Mouse (Mus musculus): ENCODE measurements at regions not wholly inside any gene's neighbourhood (a gene's known extent, or its start where the extent isn't known, plus 50 kb on each side); places are given as distances from the start of the nearest gene placed in this dataset.

DNA sequence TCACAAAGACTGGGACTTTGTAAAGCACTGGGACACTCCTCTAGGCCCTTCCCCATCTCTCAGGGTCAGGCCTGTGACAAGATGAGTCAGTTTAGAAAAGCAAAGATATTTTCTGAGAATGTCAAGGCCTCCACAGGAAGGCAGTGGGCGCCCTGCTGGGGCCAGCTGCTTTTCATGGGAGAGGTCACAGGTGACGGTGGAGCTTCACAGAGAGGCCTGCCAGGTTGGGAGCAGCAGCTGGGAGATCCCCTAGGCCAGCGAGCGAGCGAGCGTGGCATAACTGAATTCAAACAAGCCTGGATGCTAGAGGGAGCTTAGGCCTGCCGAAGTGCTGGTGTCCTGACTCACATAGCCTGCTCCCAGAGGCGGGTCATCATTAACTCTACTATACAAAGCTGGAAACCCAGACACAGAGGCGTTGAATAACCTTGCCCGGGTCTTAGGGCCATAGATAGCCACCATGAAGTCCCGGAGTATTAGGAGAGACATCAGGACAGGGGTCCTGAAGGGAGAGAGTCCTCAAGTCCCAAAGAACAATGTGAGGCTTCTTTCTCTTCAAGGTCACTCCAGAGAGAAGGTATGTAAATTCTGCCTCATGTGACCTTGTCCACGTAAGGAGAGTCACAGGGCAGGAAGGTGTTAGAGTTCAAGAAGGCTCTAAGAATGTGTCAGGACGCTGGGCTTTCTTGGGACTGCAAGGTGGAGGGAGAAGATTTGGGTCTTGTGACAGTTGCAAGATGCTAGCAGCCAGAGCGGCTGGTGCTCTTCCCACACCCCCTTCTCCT lies 174.3 kb upstream of the Sulf2 start:
- 60% methylated on average over 14 of the region's 14 CpGs for WGBS
- Histone ChIP-seq H3K4me1 (replicated peaks) (peaks cover 33% of the 10 kb centered on the region), H3K9ac (no peak overlapping the region), H3K27me3 (peaks cover 41% of the 10 kb centered on the region), H3K36me3 (no peaks in the 10 kb centered on the region), H3K4me3 (no peak overlapping the region), H3K9me3 (no peaks in the 10 kb centered on the region), H3K4me2 (no peak overlapping the region), H3K27ac (0 out of 2 replicates have a peak overlapping the region, but pooled peaks have one; percentile 40)
- ATAC-seq (ENCODE audit: low FRiP score) = no peak

DNA sequence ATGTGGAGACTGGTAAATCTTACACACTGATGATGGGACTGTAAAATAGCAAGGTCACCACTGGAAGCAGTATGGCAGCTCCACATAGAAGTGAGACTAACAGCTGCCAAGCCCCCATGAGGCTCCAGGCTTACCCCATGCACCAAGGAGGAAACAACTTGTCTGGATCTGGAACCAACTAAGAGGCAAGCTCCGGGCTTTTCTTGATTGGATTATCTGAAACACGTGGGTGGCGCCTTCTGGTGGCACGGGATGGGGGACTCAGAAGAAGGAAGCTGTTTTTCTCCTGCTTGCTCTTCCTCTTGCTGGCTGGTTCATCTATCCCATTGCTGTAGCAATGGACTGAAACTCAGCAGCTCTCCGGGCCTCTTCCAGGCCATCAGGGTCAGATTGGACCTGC lies 171.5 kb upstream of the Sulf2 start:
- Histone ChIP-seq H3K36me3 (no peaks in the 10 kb centered on the region), H3K9ac (no peak overlapping the region), H3K27me3 (peaks cover 41% of the 10 kb centered on the region), H3K4me2 (no peak overlapping the region), H3K4me3 (no peak overlapping the region), H3K4me1 (replicated peaks) (peaks cover 56% of the 10 kb centered on the region), H3K9me3 (no peaks in the 10 kb centered on the region), H3K27ac (no peak overlapping the region)
- ATAC-seq (ENCODE audit: low FRiP score) = no peak
- 80% methylated on average over 5 of the region's 5 CpGs for WGBS

DNA sequence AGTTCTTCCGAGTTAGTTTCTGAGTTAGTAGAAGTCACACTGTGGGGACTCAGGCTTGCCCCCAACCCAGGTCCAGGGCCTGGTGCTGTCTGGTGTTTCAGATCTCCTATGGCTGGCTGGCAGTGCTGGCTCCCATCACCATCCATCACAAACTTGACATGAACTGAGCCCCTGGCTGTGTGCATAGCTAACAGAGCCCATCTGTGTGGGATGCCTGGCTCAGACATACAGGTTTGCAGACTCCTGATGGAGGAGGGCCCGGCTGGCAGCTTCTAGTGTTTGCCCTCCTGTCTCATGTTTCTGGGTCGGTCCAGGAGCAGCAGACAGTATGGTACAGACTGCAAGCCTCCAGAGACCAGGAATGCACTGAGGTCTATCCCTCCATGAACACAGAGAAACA lies 169.5 kb upstream of the Sulf2 start:
- Histone ChIP-seq H3K27ac (peak overlapping the region; percentile 58), H3K4me1 (replicated peaks) (peaks cover 56% of the 10 kb centered on the region), H3K27me3 (peaks cover 44% of the 10 kb centered on the region), H3K36me3 (no peaks in the 10 kb centered on the region), H3K4me3 (no peak overlapping the region), H3K9me3 (no peaks in the 10 kb centered on the region), H3K9ac (0 out of 2 replicates have a peak overlapping the region, but pooled peaks have one; percentile 25), H3K4me2 (no peak overlapping the region)
- 50% methylated on average over 3 of the region's 3 CpGs for WGBS
- ATAC-seq (ENCODE audit: low FRiP score) = peak; percentile 65

DNA sequence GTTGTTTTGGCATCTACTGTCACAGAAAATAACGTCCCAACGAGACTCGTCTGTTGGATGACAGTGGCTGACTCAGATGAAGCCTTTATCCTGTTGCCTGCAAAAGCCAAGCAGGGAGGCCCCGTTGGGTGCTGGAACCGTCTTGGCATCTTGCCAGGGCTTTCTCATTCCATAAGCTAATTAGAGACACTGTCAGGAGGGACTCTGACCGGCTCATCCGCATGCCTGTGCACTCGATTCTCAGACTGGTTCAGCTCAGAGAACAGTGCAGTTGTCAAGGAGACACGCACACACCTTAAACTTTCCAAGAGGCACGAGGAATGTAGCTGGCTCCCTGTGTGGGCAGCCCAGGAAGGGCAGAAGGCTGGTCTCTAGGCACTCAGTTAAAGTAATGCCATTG lies 169.0 kb upstream of the Sulf2 start:
- H3K9me3 ChIP-seq = no peaks in the 10 kb centered on the region
- peaks cover 45% of the 10 kb centered on the region for H3K27me3 ChIP-seq
- ATAC-seq (ENCODE audit: low FRiP score) = peak; percentile 79
- H3K27ac ChIP-seq = peak overlapping the region; percentile 58
- H3K9ac ChIP-seq = 0 out of 2 replicates have a peak overlapping the region, but pooled peaks have one; percentile 25
- H3K4me2 ChIP-seq = no peak overlapping the region
- peaks cover 50% of the 10 kb centered on the region for H3K4me1 ChIP-seq (replicated peaks)
- H3K4me3 ChIP-seq = no peak overlapping the region
- no peaks in the 10 kb centered on the region for H3K36me3 ChIP-seq
- WGBS = 27% methylated on average over 10 of the region's 10 CpGs

DNA sequence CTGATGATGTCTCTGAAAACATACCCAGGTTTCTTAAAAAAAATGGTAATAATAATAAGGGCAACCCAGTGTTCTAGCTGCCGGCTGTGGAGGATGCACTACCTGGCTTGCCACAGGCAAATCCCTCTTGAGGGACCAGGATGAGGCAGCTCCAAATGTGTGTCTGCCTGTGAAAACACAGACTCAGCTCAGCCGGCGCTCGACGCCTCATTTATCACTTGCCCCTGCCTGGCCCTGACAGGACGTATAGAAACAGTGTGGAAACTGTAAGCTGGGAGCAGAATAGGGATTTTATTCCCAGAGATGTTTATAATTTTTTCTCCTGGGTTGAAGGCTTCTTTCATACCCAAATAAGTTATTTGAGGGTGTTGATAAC lies 167.2 kb upstream of the Sulf2 start:
- Histone ChIP-seq H3K4me3 (no peak overlapping the region), H3K36me3 (no peaks in the 10 kb centered on the region), H3K27ac (peak overlapping the region; percentile 50), H3K4me1 (replicated peaks) (peaks cover 46% of the 10 kb centered on the region), H3K9me3 (no peaks in the 10 kb centered on the region), H3K27me3 (peaks cover 48% of the 10 kb centered on the region), H3K4me2 (no peak overlapping the region), H3K9ac (no peak overlapping the region)
- 20% methylated on average over 6 of the region's 6 CpGs for WGBS
- ATAC-seq (ENCODE audit: low FRiP score) = no peak

DNA sequence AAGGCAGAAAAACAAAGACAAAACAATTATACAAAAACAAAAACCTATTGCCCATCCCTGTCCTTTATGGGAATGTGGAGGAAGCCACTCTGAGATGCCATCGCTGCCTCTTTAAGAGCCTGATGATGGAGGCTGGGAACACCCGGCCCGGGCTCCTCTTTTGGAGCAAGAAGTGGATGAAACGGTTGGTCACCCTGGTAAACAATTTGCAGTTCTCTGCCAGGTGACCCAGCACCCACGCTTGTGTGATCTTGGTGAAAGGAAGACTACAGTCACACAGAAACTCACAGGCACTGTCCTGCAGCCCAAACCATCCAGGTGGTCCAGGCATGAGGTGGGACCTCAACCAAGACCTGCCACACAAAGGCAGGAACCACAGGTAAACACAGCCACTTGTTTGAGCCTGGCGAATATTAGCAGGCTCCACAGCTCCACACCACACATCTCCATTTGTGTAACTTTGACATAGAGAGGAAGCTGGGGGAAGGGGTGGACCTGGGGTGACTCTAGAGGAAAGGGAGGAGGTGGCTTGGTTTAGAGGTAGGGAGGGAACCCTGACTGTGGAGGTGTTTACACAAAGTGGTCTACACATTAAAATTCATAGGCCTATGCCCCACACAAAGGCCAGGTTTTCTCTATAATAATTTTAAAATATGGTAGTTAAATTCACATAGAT lies 166.7 kb upstream of the Sulf2 start:
- Histone ChIP-seq H3K4me3 (no peak overlapping the region), H3K4me2 (no peak overlapping the region), H3K36me3 (no peaks in the 10 kb centered on the region), H3K9ac (no peak overlapping the region), H3K27ac (peak overlapping the region; percentile 50), H3K9me3 (no peaks in the 10 kb centered on the region), H3K27me3 (peaks cover 53% of the 10 kb centered on the region), H3K4me1 (replicated peaks) (peaks cover 46% of the 10 kb centered on the region)
- no peak for ATAC-seq (ENCODE audit: low FRiP score)
- 76% methylated on average over 6 of the region's 6 CpGs for WGBS

DNA sequence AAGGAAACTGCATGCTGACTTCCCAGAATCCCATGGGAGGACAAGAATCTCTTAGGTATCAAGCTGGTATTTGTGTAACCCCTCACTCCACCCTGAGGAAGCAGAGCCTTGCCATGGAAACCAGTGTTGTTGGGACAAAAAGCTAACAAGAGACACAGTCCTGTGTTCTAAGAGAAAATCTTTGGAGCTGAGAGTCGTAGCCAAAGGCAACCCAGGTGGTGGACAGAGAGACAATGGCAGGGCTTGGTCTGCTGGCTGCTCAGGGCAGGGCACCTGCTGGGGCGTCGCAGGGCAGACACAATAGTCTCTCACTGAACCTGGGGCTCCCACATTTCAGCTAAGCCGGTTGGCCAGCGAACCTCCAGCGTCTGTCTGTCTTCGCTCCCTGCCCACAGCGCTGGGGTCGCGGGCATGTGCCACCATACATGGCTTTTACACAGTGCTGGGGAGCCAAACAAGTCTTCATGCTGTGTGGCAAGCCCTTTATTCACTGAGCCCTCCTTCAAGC lies 161.0 kb upstream of the Sulf2 start:
- ATAC-seq (ENCODE audit: low FRiP score) = peak; percentile 73
- WGBS = 15% methylated on average over 10 of the region's 10 CpGs
- H3K36me3 ChIP-seq = no peaks in the 10 kb centered on the region
- H3K9ac ChIP-seq = no peak overlapping the region
- H3K4me1 ChIP-seq (replicated peaks) = peaks cover 16% of the 10 kb centered on the region
- peaks cover 71% of the 10 kb centered on the region for H3K27me3 ChIP-seq
- no peak overlapping the region for H3K27ac ChIP-seq
- no peak overlapping the region for H3K4me2 ChIP-seq
- H3K9me3 ChIP-seq = no peaks in the 10 kb centered on the region
- H3K4me3 ChIP-seq = no peak overlapping the region

DNA sequence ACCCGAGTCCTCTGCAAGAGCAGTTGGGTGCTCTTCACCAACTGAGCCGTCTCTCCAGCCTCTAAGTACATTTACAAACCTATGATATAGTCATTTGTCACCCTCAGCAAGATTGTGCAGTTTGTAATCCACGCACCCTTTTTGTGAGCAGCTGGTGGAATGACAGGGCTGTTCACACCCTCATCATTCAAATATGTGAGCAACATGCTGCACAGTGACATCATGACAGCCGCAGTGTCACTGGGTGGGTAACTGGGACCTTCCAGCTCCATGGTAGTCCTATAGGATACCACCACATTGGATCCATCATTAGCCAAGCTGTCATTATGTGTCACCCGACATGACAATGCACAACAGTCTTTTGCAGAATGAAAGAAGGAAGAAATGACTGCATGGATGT lies 155.0 kb upstream of the Sulf2 start:
- ATAC-seq (ENCODE audit: low FRiP score) = no peak

DNA sequence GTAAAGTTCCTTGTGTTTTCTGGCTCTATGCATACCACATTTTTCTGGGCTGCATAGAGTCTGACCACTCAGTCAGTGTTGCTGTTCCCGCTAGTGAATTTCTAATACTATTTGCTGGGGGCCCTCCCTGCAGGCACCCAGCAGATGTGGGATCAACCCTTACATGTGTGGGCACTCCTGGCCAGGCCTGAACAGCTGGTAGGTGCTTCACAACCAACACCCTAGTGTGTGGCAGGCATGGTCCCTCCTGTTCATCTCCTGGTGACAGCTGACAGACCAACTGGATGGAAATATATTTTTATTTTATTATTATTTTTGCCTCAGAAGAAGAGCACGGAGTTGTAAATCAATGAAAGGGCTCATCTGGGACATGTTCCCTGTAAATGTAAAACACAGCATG lies 154.4 kb upstream of the Sulf2 start:
- no peaks in the 10 kb centered on the region for H3K36me3 ChIP-seq
- H3K9me3 ChIP-seq = no peaks in the 10 kb centered on the region
- H3K27me3 ChIP-seq = peaks cover 44% of the 10 kb centered on the region
- no peak overlapping the region for H3K9ac ChIP-seq
- no peak for ATAC-seq (ENCODE audit: low FRiP score)
- no peak overlapping the region for H3K4me2 ChIP-seq
- no peak overlapping the region for H3K4me3 ChIP-seq
- WGBS = 86% methylated on average over 2 of the region's 2 CpGs
- no peak overlapping the region for H3K27ac ChIP-seq
- H3K4me1 ChIP-seq (replicated peaks) = peaks cover 31% of the 10 kb centered on the region

More for the DNA sequence above, 155.0 kb upstream of the Sulf2 start:
- Histone ChIP-seq H3K27me3 (peaks cover 49% of the 10 kb centered on the region), H3K9me3 (no peaks in the 10 kb centered on the region), H3K4me1 (replicated peaks) (peaks cover 26% of the 10 kb centered on the region), H3K27ac (no peak overlapping the region), H3K4me3 (no peak overlapping the region), H3K4me2 (no peak overlapping the region), H3K9ac (no peak overlapping the region), H3K36me3 (no peaks in the 10 kb centered on the region)
- 74% methylated on average over 5 of the region's 5 CpGs for WGBS

DNA sequence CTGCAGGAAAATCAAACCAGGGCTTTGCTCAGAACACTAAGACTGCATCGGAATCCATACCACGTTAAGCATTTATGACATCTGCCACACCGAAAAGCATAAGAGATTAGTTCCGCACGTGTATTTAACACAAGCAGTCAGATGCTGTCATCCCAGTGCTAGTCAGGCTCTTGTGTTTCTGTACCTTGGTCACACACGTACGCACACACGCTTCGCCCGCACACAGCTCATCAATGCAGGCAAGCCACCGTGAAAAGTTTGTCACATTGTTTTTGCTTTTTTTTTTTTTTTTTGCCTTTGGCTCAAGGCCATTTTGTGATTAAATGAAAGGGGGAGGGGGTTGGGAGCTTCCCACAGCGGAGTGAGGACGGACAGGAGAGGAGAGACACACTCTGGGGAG lies 152.1 kb upstream of the Sulf2 start:
- Histone ChIP-seq H3K36me3 (no peaks in the 10 kb centered on the region), H3K4me3 (no peak overlapping the region), H3K9me3 (no peaks in the 10 kb centered on the region), H3K27me3 (peaks cover 27% of the 10 kb centered on the region), H3K4me1 (replicated peaks) (peaks cover 39% of the 10 kb centered on the region), H3K9ac (no peak overlapping the region), H3K4me2 (0 out of 2 replicates have a peak overlapping the region, but pooled peaks have one; percentile 2), H3K27ac (0 out of 2 replicates have a peak overlapping the region, but pooled peaks have one; percentile 48)
- ATAC-seq (ENCODE audit: low FRiP score) = no peak
- WGBS = 36% methylated on average over 13 of the region's 13 CpGs

DNA sequence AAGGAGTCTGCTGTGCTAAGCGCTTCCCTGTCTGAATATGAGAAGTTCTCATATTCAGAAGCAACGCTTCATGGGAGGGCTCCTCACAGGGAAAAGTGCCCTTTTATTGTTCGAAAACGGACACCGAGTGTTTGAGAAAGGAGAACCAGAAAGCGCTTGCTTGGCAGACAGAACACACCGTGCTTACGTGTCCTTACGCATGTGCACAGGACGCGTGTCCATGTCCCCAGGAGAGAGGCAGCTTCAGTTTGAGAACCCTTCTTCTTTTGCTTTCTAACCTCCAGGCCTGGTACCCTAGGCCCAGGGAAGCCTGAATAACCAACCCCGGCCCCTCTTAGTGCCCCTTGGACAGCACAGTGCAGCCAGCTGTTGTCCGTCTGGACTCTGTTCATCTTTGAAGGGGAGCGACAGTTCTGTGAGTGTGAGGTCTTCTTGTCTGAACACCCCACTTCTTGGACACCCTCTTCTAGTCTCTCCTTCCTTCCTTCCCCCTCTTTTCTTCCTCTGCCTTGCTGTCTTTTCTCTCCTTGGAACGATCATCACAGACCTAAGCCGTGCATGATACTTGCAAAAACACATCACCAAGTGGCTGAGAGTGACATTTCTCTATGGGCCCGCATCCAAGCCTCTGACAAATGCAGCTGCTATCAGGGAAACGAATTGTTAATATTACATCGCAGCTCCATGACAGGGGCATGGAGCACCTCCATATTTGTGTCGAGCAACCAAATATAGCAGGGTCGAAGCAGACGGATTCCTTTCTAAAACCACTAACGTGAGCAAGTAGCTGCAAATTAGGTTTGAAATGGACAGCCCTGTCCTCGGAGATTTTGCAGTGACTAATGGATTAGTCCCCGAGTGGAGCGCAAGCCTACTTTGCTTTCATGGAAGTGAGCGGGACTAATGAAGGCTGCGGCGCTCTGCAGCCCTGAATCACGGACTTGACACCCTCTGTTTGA lies 149.9 kb upstream of the Sulf2 start:
- 0 out of 2 replicates have a peak overlapping the region, but pooled peaks have one; percentile 13 for H3K4me2 ChIP-seq
- H3K9ac ChIP-seq = no peak overlapping the region
- H3K9me3 ChIP-seq = no peaks in the 10 kb centered on the region
- H3K4me1 ChIP-seq (replicated peaks) = peaks cover 39% of the 10 kb centered on the region
- WGBS = 50% methylated on average over 30 of the region's 30 CpGs
- H3K36me3 ChIP-seq = no peaks in the 10 kb centered on the region
- peaks cover 14% of the 10 kb centered on the region for H3K27me3 ChIP-seq
- peak overlapping the region; percentile 77 for H3K27ac ChIP-seq
- H3K4me3 ChIP-seq = no peak overlapping the region
- peak; percentile 55; the same call in 1 of the 2 replicates for ATAC-seq (ENCODE audit: low FRiP score)

DNA sequence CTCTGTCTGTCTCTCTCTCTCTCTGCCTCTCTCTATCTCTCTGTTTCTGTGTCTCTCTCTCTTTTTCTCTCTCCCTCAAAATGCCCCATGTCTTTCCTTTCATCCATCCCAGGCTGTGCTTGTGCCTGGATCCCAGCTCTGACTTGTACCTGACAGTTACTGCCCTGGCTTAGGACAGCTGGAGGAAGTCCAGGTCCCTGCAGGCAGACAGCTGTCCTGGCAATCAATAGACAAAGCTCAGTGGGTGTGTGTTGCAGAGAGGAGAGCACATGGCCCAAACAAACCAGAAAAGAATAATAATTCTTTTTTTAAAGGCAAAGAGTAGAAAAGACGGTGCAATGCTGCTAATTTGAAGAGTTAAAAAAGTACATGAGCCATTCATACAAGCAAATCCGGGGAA lies 148.4 kb upstream of the Sulf2 start:
- 55% methylated on average over 2 of the region's 2 CpGs for WGBS
- H3K9me3 ChIP-seq = 0 out of 2 replicates have a peak, but pooled peaks cover 3% of the 10 kb centered on the region
- ATAC-seq (ENCODE audit: low FRiP score) = no peak

More for the DNA sequence above, 148.4 kb upstream of the Sulf2 start:
- Histone ChIP-seq H3K4me1 (replicated peaks) (peaks cover 39% of the 10 kb centered on the region), H3K27ac (no peak overlapping the region), H3K27me3 (peaks cover 8% of the 10 kb centered on the region; the same call in 1 of the 2 replicates), H3K9ac (no peak overlapping the region), H3K36me3 (no peaks in the 10 kb centered on the region), H3K4me2 (no peak overlapping the region), H3K4me3 (no peak overlapping the region)
